Mouse (Mus musculus) hindbrain, embryonic 15.5 days (tissue): Measurements from ENCODE around the gene Arhgap31. TPM values are rescaled to one million over a fixed set of nuclear protein-coding genes. Genes with fewer than 3 reads are reported as not detected.
A peak's percentile ranks its signal among the peaks of the same experiment; 100 is the strongest.

ENCODE experiments used
- ATAC-seq: fragments of 200-750 bp; cut with Nextera tagmentation; 2 replicates; pipeline ENCODE4 v1.8.0; 2017; ENCODE audit warnings: low read depth, moderate number of reproducible peaks, moderate TSS enrichment; ENCODE audit not compliant: low FRiP score
- H3K27ac ChIP-seq: fragments of 300-500 bp; sonication (generic); replicated peaks from 2 replicates; pipeline ENCODE4 v1.5.1; 2015; ENCODE audit warnings: mild to moderate bottlenecking, inconsistent platforms
- H3K27me3 ChIP-seq: fragments of 300-500 bp; sonication (generic); 2 replicates; pipeline ENCODE4 v1.6.1; 2015; ENCODE audit warnings: control low read depth, inconsistent platforms
- H3K36me3 ChIP-seq: fragments of 300-500 bp; sonication (generic); 2 replicates; pipeline ENCODE4 v1.6.1; 2015; ENCODE audit warnings: control low read depth, inconsistent platforms
- H3K4me1 ChIP-seq: fragments of 300-500 bp; sonication (generic); replicated peaks from 2 replicates; pipeline ENCODE4 v1.6.1; 2015; ENCODE audit warnings: control low read depth, inconsistent platforms
- H3K4me2 ChIP-seq: fragments of 300-500 bp; sonication (generic); 2 replicates; pipeline ENCODE4 v1.6.1; 2015; ENCODE audit warnings: moderate library complexity, mild to moderate bottlenecking, inconsistent platforms
- H3K4me3 ChIP-seq: fragments of 300-500 bp; sonication (generic); 2 replicates; pipeline ENCODE4 v1.5.1; 2015; ENCODE audit warnings: mild to moderate bottlenecking, inconsistent platforms
- H3K9ac ChIP-seq: fragments of 300-500 bp; sonication (generic); 2 replicates; pipeline ENCODE4 v1.6.1; 2015; ENCODE audit warnings: inconsistent platforms
- H3K9me3 ChIP-seq: fragments of 300-500 bp; sonication (generic); 2 replicates; pipeline ENCODE4 v1.6.1; 2016; ENCODE audit warnings: control low read depth, inconsistent platforms
- WGBS: fragments of 180-500 bp; shearing (Covaris S2); methylation state at CpG from one replicate; pipeline ENCODE4 v1.1.7; 2015; 5-methylcytosine and 5-hydroxymethylcytosine counted together
- polyA plus RNA-seq: library from polyadenylated mRNA; unstranded; fragments of >200 nt; fragmentation: Nextera tagmentation; extraction: Ambion mirVana; gene quantifications from 2 replicates; pipeline ENCODE4 v1.2.1, GENCODE M21; 2015

The Arhgap31 gene
- 5.8 and 6.4 TPM in 2 replicates for polyA plus RNA-seq

DNA sequence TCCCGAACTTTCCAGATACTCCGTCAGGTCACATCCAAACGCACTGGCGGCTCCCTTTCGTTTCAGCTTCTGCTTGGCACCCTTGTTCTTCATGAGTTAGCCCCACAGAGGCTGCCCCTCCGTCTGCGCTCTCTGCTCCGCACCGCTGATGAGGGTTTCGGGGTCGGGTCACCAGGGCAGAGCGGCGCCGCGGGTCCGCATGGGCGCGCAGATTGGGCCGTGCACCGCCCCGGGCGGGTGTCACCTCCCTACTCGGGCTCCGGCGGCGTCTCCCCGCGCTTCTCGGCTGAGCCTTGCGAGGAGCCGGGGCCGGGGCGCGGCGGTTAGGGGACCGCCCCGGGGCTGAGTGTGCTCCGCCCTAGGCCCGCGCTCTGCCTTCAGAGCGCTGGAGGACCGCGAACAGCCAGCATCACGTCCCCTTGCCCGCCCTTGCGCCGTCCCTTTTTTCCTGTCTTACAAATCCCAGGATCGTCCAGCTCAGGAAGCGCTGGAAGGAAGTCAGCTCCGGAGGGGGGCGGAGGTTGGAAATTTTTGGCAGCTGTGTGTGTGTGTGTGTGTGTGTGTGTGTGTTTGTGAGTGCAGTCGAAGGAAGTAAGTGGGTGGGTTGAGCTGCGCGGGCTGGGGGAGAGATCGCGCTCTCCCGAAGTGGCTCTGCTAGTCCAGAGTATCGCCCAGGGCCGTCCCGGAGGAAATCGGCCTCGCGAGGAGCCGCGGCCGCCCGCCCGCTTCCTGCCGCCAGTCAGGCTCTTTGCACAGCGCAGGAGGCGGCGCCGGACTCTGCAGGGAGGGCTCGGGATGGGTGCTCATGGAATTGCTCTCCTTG, at the start of gene Arhgap31:
TSS of gene Arhgap31 (minus strand) at position 694 of the 823 bp plus-strand sequence.
- peak; percentile 92 for ATAC-seq
- H3K27me3 ChIP-seq, result 0 out of 2 replicates have a peak, but pooled peaks cover 4% of the 10 kb centered on the region
- H3K27ac ChIP-seq, result peak within 1 kb of the TSS; percentile 83
- peak within 1 kb of the TSS; percentile 75 for H3K4me3 ChIP-seq
- H3K4me2 ChIP-seq, result peak within 1 kb of the TSS; percentile 97
- peaks cover 15% of the 10 kb centered on the region for H3K4me1 ChIP-seq
- no peaks in the 10 kb centered on the region for H3K36me3 ChIP-seq
- WGBS, result under 1% methylated on average over 73 of the region's 74 CpGs
- H3K9me3 ChIP-seq, result no peaks in the 10 kb centered on the region
- H3K9ac ChIP-seq, result peak within 1 kb of the TSS; percentile 78

DNA sequence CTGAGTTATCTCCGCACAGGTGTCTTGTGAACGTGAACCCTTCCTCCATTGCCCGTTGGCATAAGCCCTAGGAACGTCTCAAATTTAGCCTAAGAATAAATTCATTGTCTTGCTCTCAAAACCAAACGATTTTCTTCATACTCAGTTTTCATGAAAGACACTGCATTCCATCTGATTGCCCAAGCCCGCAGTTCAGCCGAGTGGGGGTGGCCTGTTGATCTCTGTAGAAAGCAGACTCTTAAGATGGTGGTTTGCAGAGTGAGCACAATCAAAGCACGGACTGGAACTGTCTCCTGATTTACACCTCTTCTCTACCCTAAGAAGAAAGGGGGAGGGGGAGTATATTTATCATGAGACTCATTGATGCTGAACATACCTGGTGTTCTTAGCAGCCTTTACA, 49.3 kb upstream of the Arhgap31 start:
- Histone ChIP-seq H3K4me2 (no peak overlapping the region), H3K36me3 (peaks cover 42% of the 10 kb centered on the region), H3K9ac (no peak overlapping the region), H3K27me3 (no peaks in the 10 kb centered on the region), H3K27ac (no peak overlapping the region), H3K9me3 (no peaks in the 10 kb centered on the region), H3K4me3 (no peak overlapping the region), H3K4me1 (no peaks in the 10 kb centered on the region)
- 90% methylated on average over 8 of the region's 8 CpGs for WGBS
- ATAC-seq, result no peak

DNA sequence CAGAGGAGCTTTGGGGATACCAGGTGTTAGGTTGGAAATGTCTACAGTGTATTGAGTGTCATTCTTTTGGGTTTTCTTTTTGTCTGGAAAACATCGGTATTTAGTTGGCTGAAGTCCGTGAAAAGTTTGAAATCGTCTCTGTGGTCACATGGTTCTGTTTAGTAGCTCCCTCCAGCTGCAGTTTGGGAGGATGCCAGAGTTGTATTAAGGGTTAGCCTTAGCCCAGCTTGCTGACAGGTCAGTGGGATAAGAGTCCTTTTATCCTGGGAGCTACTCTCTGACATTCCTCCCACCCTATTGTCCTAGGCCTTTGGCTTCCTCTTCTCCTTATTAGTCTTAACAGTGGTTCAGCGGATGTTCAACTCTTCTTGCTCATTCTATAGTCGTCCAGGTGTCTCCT, 48.9 kb upstream of the Arhgap31 start:
- no peak overlapping the region for H3K9ac ChIP-seq
- H3K4me3 ChIP-seq, result no peak overlapping the region
- H3K27ac ChIP-seq, result no peak overlapping the region
- no peak overlapping the region for H3K4me2 ChIP-seq
- WGBS, result 90% methylated on average over 5 of the region's 5 CpGs
- H3K36me3 ChIP-seq, result peaks cover 42% of the 10 kb centered on the region
- no peaks in the 10 kb centered on the region for H3K9me3 ChIP-seq
- no peaks in the 10 kb centered on the region for H3K4me1 ChIP-seq
- ATAC-seq, result no peak
- H3K27me3 ChIP-seq, result no peaks in the 10 kb centered on the region

DNA sequence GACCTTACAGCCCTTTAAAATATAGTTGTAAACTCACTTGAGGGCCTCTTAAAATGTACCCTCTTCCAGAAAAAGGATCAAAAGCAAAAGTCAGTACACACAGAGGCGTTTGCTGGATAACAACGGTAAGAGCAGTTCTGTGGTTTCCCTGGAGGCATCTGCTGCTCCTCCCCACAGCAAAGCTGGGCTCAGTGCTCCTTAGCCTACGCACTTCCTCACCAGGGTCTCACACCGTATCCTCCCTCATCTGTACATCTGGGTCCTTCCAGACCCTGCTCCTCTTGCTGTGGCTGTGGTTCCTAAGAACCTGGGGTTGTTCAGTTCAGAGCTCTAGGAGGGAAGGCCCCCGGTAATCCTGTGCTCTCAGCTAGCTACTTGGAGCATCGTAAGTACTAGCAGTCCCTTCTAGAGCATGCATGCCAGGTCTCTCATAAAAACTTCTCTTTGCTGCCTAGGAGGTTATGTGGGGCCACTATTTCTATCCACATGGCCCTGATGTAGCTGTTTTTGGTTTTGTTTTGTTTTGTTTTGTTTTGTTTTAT, 47.8 kb upstream of the Arhgap31 start:
- ATAC-seq, result no peak
- Histone ChIP-seq H3K9me3 (no peaks in the 10 kb centered on the region), H3K9ac (no peak overlapping the region), H3K4me2 (no peak overlapping the region), H3K27me3 (no peaks in the 10 kb centered on the region), H3K4me3 (no peak overlapping the region), H3K36me3 (peaks cover 36% of the 10 kb centered on the region), H3K27ac (no peak overlapping the region), H3K4me1 (no peaks in the 10 kb centered on the region)
- 95% methylated on average over 6 of the region's 6 CpGs for WGBS

DNA sequence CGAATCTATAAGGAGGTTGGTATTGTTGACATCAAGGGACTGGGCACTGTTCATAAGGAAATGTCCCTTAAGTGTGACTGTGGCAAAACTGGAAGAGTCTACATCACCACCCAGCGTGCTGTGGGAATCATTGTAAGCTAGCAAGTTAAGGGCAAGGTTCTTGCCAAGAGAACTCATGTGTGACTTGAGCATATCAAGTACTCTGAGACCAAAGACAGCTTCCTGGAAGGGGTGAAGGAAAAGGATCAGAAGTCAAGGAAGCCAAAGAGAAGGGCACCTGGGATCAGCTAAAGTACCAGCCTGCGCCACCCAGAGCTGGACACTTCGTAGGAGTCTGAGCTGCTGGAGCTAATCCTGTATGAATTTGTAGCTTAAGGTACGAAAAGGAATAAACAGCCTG, 47.2 kb upstream of the Arhgap31 start:
- no peak overlapping the region for H3K27ac ChIP-seq
- H3K4me1 ChIP-seq, result no peaks in the 10 kb centered on the region
- no peak for ATAC-seq
- no peaks in the 10 kb centered on the region for H3K27me3 ChIP-seq
- H3K4me2 ChIP-seq, result no peak overlapping the region
- no peak overlapping the region for H3K9ac ChIP-seq
- peaks cover 33% of the 10 kb centered on the region for H3K36me3 ChIP-seq
- 95% methylated on average over 5 of the region's 5 CpGs for WGBS
- H3K9me3 ChIP-seq, result no peaks in the 10 kb centered on the region
- no peak overlapping the region for H3K4me3 ChIP-seq

DNA sequence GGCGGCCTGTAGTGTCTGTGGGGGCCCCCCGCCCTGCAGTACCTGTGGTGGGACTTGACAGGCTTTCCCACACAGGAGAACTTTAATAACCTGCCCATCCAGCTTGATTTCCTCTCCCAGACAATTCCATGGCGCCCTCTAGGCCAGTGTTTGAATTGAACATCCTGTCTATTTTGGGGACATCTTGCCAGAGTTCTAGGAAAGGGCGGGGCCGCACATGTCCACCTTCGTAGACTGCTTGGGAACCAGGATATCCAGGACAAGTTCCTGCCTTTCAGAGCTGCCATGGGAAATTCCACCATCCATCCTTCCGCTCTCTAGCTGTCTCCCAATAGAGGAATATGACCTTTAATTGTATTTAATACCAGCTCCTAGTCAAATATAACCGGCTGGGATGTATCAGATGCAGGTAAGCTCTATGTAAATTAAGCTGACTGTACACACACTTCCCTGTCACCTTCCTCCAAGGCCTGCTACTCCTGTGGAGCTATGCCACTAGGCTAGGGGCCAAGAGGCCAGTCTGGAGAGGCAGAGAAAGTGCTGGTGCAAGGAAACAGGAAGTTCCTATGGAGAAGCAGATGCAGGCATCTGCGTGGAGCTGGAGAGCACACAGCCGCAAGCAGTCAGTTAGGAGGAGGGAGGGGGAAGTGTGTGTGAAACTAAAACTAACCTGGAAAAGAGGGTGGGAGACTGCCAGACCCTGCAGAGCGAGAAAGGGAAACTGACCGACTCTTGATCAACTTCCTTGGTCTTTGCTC, 45.2 kb upstream of the Arhgap31 start:
- H3K27me3 ChIP-seq, result no peaks in the 10 kb centered on the region
- H3K4me1 ChIP-seq, result no peaks in the 10 kb centered on the region
- H3K9me3 ChIP-seq, result no peaks in the 10 kb centered on the region
- no peak overlapping the region for H3K27ac ChIP-seq
- ATAC-seq, result no peak
- no peak overlapping the region for H3K4me3 ChIP-seq
- H3K9ac ChIP-seq, result no peak overlapping the region
- WGBS, result 91% methylated on average over 12 of the region's 12 CpGs
- peaks cover 30% of the 10 kb centered on the region for H3K36me3 ChIP-seq
- no peak overlapping the region for H3K4me2 ChIP-seq

DNA sequence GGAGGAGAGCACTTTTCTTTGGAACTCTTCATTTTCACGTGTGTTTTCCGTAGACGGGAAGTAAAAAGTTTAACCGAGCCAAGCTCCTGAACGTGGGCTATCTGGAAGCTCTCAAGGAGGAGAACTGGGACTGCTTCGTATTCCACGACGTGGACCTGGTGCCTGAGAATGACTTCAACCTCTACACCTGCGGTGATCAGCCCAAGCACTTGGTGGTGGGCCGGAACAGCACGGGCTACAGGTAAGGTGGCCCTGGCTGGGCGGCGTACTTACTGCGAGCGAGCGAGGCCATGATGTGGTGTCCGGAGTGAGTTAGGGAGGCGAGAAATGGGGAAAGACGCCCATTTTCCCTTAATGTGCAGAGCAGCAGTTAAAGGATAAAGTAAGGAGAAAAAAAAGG, 44.6 kb upstream of the Arhgap31 start:
- 0 out of 2 replicates have a peak, but pooled peaks cover 4% of the 10 kb centered on the region for H3K4me1 ChIP-seq
- H3K36me3 ChIP-seq, result peaks cover 34% of the 10 kb centered on the region
- H3K27me3 ChIP-seq, result no peaks in the 10 kb centered on the region
- no peak for ATAC-seq
- H3K4me2 ChIP-seq, result no peak overlapping the region
- no peak overlapping the region for H3K4me3 ChIP-seq
- 96% methylated on average over 19 of the region's 19 CpGs for WGBS
- H3K9me3 ChIP-seq, result no peaks in the 10 kb centered on the region
- no peak overlapping the region for H3K27ac ChIP-seq
- H3K9ac ChIP-seq, result no peak overlapping the region

DNA sequence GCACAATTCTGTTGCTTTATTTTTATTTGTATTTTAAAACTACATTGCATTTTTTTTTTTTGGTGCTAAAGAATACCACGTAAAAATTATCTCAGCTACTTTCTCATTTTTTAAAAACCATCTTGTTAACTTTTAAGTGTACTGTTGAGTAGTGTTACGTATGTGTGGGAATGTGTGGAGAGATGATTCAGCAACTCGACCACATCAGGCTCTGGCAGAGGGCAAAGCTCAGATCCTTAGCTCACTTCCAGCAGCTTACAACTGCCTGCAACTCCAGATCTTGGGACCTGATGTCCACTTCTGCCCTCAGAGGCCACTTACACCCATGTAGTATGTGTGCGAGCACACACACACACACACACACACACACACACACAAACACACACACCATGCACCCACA, 43.5 kb upstream of the Arhgap31 start:
- Histone ChIP-seq H3K4me1 (0 out of 2 replicates have a peak, but pooled peaks cover 4% of the 10 kb centered on the region), H3K4me3 (no peak overlapping the region), H3K27me3 (no peaks in the 10 kb centered on the region), H3K36me3 (peaks cover 34% of the 10 kb centered on the region), H3K4me2 (no peak overlapping the region), H3K27ac (no peak overlapping the region), H3K9me3 (no peaks in the 10 kb centered on the region), H3K9ac (no peak overlapping the region)
- 86% methylated on average over 4 of the region's 4 CpGs for WGBS
- ATAC-seq, result no peak

DNA sequence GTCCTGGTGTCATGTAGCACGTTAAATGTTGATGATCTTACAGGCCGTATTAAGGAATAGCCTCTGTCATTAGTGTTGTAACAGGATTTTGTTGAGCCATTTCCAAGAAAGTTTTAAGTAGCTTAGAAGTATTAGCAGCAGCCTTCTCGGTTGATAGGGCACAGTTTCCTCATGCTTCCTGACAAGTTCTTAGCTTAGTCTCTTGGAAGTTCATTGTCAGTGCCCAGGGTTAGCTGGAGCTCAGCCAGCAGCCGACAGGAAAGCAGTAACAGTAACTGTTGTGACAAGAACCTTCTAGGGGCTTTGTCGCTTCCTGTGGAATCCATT, 43.1 kb upstream of the Arhgap31 start:
- ATAC-seq, result no peak
- Histone ChIP-seq H3K4me2 (no peak overlapping the region), H3K27ac (0 out of 2 replicates have a peak overlapping the region, but pooled peaks have one; percentile 25), H3K9ac (no peak overlapping the region), H3K9me3 (no peaks in the 10 kb centered on the region), H3K4me1 (0 out of 2 replicates have a peak, but pooled peaks cover 4% of the 10 kb centered on the region), H3K27me3 (no peaks in the 10 kb centered on the region), H3K4me3 (no peak overlapping the region), H3K36me3 (peaks cover 34% of the 10 kb centered on the region)
- 57% methylated on average over 5 of the region's 5 CpGs for WGBS

DNA sequence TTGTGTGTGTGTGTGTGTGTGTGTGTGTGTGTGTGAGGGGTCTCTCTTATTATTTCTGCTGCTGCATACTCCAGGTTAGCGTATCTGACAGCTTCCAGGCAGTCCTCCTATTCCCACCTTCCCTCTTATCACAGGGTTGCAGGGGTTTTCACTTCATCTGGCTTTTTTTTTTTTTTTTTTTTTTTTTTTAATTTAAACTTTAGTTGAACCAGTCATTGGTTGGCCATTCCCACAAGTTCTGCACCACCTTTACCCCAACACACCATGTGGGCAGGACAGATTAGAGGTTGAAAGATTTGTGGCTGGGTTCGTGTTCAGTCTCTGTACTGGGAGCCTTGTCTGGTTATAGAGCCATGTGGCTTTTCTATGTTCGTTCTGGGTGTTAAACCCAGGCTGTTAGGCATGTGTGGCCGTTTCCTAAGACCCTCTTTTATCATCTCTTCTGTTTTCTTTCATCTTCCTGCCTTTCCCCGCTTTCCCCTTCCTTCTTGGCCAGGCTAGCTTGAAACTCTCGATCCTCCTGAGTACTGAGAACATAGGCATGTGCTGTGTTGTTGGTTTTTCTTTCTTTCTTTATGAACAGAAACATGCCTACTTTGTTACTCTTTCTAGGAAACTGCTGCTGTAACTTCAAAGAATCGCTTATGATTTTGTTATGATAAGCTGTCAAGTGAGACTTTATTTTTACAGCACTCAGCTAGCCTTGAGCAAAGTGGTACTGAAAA, 42.5 kb upstream of the Arhgap31 start:
- Histone ChIP-seq H3K36me3 (peaks cover 32% of the 10 kb centered on the region), H3K9ac (no peak overlapping the region), H3K4me2 (no peak overlapping the region), H3K27ac (0 out of 2 replicates have a peak overlapping the region, but pooled peaks have one; percentile 25), H3K4me3 (no peak overlapping the region), H3K27me3 (no peaks in the 10 kb centered on the region), H3K4me1 (0 out of 2 replicates have a peak, but pooled peaks cover 4% of the 10 kb centered on the region), H3K9me3 (no peaks in the 10 kb centered on the region)
- no peak for ATAC-seq
- WGBS, result 87% methylated on average over 7 of the region's 7 CpGs

DNA sequence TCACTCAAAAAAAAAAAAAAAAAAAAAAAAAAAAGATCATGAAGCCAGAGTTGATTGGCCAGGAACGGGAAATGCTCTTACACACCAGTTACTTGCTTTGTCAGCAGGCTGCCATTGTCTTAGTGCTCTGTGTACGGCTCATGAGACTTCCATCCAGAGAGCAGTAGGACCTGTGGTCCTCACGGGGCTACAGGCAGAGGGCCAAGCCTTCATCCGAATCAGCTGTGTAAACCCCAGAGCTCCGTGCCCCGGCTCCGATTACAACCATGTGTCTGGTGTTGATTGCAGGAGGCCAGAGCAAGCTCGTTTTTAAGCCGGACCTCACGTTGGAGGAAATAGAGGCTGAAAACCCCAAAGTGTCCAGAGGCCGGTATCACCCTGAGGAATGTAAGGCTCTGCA, 40.6 kb upstream of the Arhgap31 start:
- 75% methylated on average over 11 of the region's 11 CpGs for WGBS
- H3K9ac ChIP-seq, result no peak overlapping the region

More for the DNA sequence above, 40.6 kb upstream of the Arhgap31 start:
- Histone ChIP-seq H3K36me3 (peaks cover 27% of the 10 kb centered on the region), H3K27ac (no peak overlapping the region), H3K4me3 (no peak overlapping the region), H3K9me3 (no peaks in the 10 kb centered on the region), H3K27me3 (no peaks in the 10 kb centered on the region), H3K4me2 (no peak overlapping the region), H3K4me1 (0 out of 2 replicates have a peak, but pooled peaks cover 4% of the 10 kb centered on the region)
- ATAC-seq, result no peak
